Mouse (Mus musculus) liver, postnatal 0 days (tissue): ENCODE measurements around the gene Trim2.

ENCODE experiments used
- CTCF ChIP-seq: sonication (generic); IDR thresholded peaks from 2 replicates; pipeline ENCODE4 v1.5.1; 2016; ENCODE audit warnings: antibody characterized with exemption, low read depth
- EP300 ChIP-seq: IDR thresholded peaks from 2 replicates; pipeline ENCODE4 v1.6.1; 2016; ENCODE audit warnings: antibody characterized with exemption, low read depth, mild to moderate bottlenecking

GRCm38 (mm10) chr3:84204640-84205039 is 102.0 kb downstream of the Trim2 start:
- TF ChIP-seq EP300 = no peak
- TF ChIP-seq CTCF = no peak
